Mouse (Mus musculus): ENCODE data around the gene Syt11. TPM values are rescaled to one million over a fixed set of nuclear protein-coding genes. Genes with fewer than 3 reads are reported as not detected.

The Syt11 gene
- polyA plus RNA-seq, 1 experiment from 2014 or later: 153 TPM

Other genes with a start within 250 kb of the Syt11 start
- gene Mex3a, start 242.8 kb downstream of the Syt11 start, polyA plus RNA-seq (2016; fragmentation: Nextera tagmentation; extraction: Ambion mirVana): 44.2 and 44.5 TPM in 2 replicates
- gene Rab25, start 226.9 kb downstream of the Syt11 start, polyA plus RNA-seq (2016; fragmentation: Nextera tagmentation; extraction: Ambion mirVana): 1.5 and 2.4 TPM in 2 replicates
- gene Lamtor2, start 222.1 kb downstream of the Syt11 start, polyA plus RNA-seq (2016; fragmentation: Nextera tagmentation; extraction: Ambion mirVana): 124 and 140 TPM in 2 replicates
- gene Ubqln4, start 221.4 kb downstream of the Syt11 start, polyA plus RNA-seq (2016; fragmentation: Nextera tagmentation; extraction: Ambion mirVana): 59.4 and 60.7 TPM in 2 replicates
- 152 and 155 TPM in 2 replicates for gene Ssr2, start 199.3 kb downstream of the Syt11 start, polyA plus RNA-seq (2016; fragmentation: Nextera tagmentation; extraction: Ambion mirVana)
- gene Arhgef2, start 169.2 kb downstream of the Syt11 start, polyA plus RNA-seq (2016; fragmentation: Nextera tagmentation; extraction: Ambion mirVana): 171 and 179 TPM in 2 replicates
- not detected in 2 replicates for gene Rxfp4, start 122.0 kb downstream of the Syt11 start, polyA plus RNA-seq (2016; fragmentation: Nextera tagmentation; extraction: Ambion mirVana)
- gene Khdc4, start 89.4 kb downstream of the Syt11 start, polyA plus RNA-seq (2016; fragmentation: Nextera tagmentation; extraction: Ambion mirVana): 117 and 119 TPM in 2 replicates
- gene Rit1, start 58.3 kb downstream of the Syt11 start, polyA plus RNA-seq (2016; fragmentation: Nextera tagmentation; extraction: Ambion mirVana): 43.6 and 47.1 TPM in 2 replicates
- gene Gon4l, start 60.1 kb upstream of the Syt11 start, polyA plus RNA-seq (2016; fragmentation: Nextera tagmentation; extraction: Ambion mirVana): 18.8 and 19.4 TPM in 2 replicates
- 40.8 and 42.0 TPM in 2 replicates for gene Msto1, start 138.8 kb upstream of the Syt11 start, polyA plus RNA-seq (2016; fragmentation: Nextera tagmentation; extraction: Ambion mirVana)
- 22.0 and 22.5 TPM in 2 replicates for gene Ash1l, start 175.5 kb upstream of the Syt11 start, polyA plus RNA-seq (2016; fragmentation: Nextera tagmentation; extraction: Ambion mirVana)
- gene Dap3, start 176.0 kb upstream of the Syt11 start, polyA plus RNA-seq (2016; fragmentation: Nextera tagmentation; extraction: Ambion mirVana): 144 and 145 TPM in 2 replicates

Measured in hindbrain, embryonic 12.5 days (tissue).